Mouse (Mus musculus) forebrain, embryonic 13.5 days (tissue): ENCODE data around the gene Gm13043. TPM values are rescaled to one million over a fixed set of nuclear protein-coding genes. Genes with fewer than 3 reads are reported as not detected.
"Not testable (repeated sequence)": the region's sequence is repeated elsewhere in the genome, so short reads cannot be mapped to it uniquely, and the experiment has no call there.

Source experiments
- ATAC-seq: fragments of 200-750 bp; cut with Nextera tagmentation; 2 replicates; pipeline ENCODE4 v1.8.0; 2017
- H3K27ac ChIP-seq: fragments of 300-500 bp; sonication (generic); 2 replicates; pipeline ENCODE4 v1.5.1; 2015; ENCODE audit warnings: inconsistent platforms, mild to moderate bottlenecking, moderate library complexity
- H3K27me3 ChIP-seq: fragments of 300-500 bp; sonication (generic); 2 replicates; pipeline ENCODE4 v1.6.1; 2015; ENCODE audit warnings: mild to moderate bottlenecking, inconsistent platforms
- H3K36me3 ChIP-seq: fragments of 300-500 bp; sonication (generic); 2 replicates; pipeline ENCODE4 v1.6.1; 2015; ENCODE audit warnings: mild to moderate bottlenecking, inconsistent platforms; ENCODE audit not compliant: poor library complexity, severe bottlenecking
- H3K4me1 ChIP-seq: fragments of 300-500 bp; sonication (generic); 2 replicates; pipeline ENCODE4 v1.6.1; 2015; ENCODE audit warnings: inconsistent platforms
- H3K4me2 ChIP-seq: fragments of 300-500 bp; sonication (generic); 2 replicates; pipeline ENCODE4 v1.6.1; 2015; ENCODE audit warnings: inconsistent platforms, mild to moderate bottlenecking, moderate library complexity
- H3K4me3 ChIP-seq: fragments of 300-500 bp; sonication (generic); 2 replicates; pipeline ENCODE4 v1.5.1; 2015; ENCODE audit warnings: mild to moderate bottlenecking, inconsistent platforms
- H3K9ac ChIP-seq: fragments of 300-500 bp; sonication (generic); 2 replicates; pipeline ENCODE4 v1.6.1; 2015; ENCODE audit warnings: mild to moderate bottlenecking, inconsistent platforms
- H3K9me3 ChIP-seq: fragments of 300-500 bp; sonication (generic); replicated peaks from 2 replicates; pipeline ENCODE4 v1.6.1; 2016; ENCODE audit warnings: inconsistent platforms
- WGBS: fragments of 180-500 bp; shearing (Covaris S2); methylation state at CpG from one replicate; pipeline ENCODE4 v1.1.7; 2015; 5-methylcytosine and 5-hydroxymethylcytosine counted together
- polyA plus RNA-seq: library from polyadenylated mRNA; unstranded; fragments of >200 nt; fragmentation: Nextera tagmentation; extraction: Ambion mirVana; gene quantifications from 2 replicates; pipeline ENCODE4 v1.2.1, GENCODE M21; 2015

The Gm13043 gene
- polyA plus RNA-seq, result not detected in 2 replicates

- no peak within 1 kb of the TSS for H3K4me3 ChIP-seq
- H3K27ac ChIP-seq, result no peak within 1 kb of the TSS
- no peaks in the 10 kb centered on the region for H3K4me1 ChIP-seq
- H3K4me2 ChIP-seq, result no peak within 1 kb of the TSS
- H3K36me3 ChIP-seq, result no peaks in the 10 kb centered on the region
- WGBS, result 96% methylated on average over 3 of the region's 3 CpGs
- no peak within 1 kb of the TSS for H3K9ac ChIP-seq
- H3K27me3 ChIP-seq, result no peaks in the 10 kb centered on the region
- peaks cover 3% of the 10 kb centered on the region; the same call in 1 of the 2 replicates for H3K9me3 ChIP-seq
- no peak for ATAC-seq
Measured at GRCm38 (mm10) chr4:143511043-143511442, at the start of gene Gm13043. Gene Gm13043 (plus strand): TSS chr4:143511343.

DNA sequence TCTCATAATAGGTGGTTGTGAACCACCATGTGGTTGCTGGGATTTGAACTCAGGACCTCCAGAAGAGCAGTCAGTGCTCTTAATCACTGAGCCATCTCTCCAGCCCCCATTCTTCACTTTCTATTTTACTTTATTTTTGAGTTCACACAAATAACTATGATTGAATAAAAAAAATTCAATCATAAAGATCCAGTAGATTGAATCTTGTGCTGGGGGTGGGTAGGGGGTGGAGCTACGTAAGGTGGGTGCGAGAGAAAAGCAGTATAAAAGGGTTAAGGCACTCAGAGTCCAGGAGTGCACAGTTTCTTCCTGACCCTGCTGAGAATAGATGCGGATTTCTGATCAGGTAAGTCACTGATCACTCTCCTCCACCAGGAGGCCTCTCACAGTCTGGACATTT lies 24.5 kb downstream of the Gm13043 start, which contains the start of gene Gm13040:
Gene Gm13040 (plus strand): TSS at position 301 of the 400 bp plus-strand sequence.
- no CpG with 5 or more reads among the region's 3 CpGs for WGBS
- H3K27me3 ChIP-seq, ATAC-seq: not testable (repeated sequence)

DNA sequence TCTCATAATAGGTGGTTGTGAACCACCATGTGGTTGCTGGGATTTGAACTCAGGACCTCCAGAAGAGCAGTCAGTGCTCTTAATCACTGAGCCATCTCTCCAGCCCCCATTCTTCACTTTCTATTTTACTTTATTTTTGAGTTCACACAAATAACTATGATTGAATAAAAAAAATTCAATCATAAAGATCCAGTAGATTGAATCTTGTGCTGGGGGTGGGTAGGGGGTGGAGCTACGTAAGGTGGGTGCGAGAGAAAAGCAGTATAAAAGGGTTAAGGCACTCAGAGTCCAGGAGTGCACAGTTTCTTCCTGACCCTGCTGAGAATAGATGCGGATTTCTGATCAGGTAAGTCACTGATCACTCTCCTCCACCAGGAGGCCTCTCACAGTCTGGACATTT lies 40.3 kb downstream of the Gm13043 start, which contains the start of the genes BC080695 and Gm13057:
Gene BC080695 (plus strand): TSS at position 301 of the 400 bp plus-strand sequence.
Gene Gm13057 (plus strand): TSS at position 310 of the 400 bp plus-strand sequence.
- H3K9me3 ChIP-seq, H3K27ac ChIP-seq, H3K27me3 ChIP-seq, ATAC-seq, H3K9ac ChIP-seq, H3K36me3 ChIP-seq, H3K4me3 ChIP-seq, H3K4me2 ChIP-seq, H3K4me1 ChIP-seq: not testable (repeated sequence)
- WGBS, result no CpG with 5 or more reads among the region's 3 CpGs

More for the DNA sequence above, 24.5 kb downstream of the Gm13043 start, which contains the start of gene Gm13040:
- H3K4me2 ChIP-seq, H3K4me3 ChIP-seq, H3K4me1 ChIP-seq, H3K36me3 ChIP-seq, H3K9ac ChIP-seq, H3K27ac ChIP-seq, H3K9me3 ChIP-seq: not testable (repeated sequence)

Other genes starting within 250 kb of the Gm13043 start
- 59.6 and 62.2 TPM in 2 replicates for gene Pdpn, start 211.8 kb upstream of the Gm13043 start, polyA plus RNA-seq
- gene Lrrc38, start 161.6 kb upstream of the Gm13043 start, polyA plus RNA-seq, result not detected in 2 replicates
- not detected in 2 replicates for gene Pramel1, start 116.9 kb upstream of the Gm13043 start, polyA plus RNA-seq
- gene Pramef8, start 98.9 kb upstream of the Gm13043 start, polyA plus RNA-seq, result 24.3 and 24.4 TPM in 2 replicates
- gene Oog4, start 61.0 kb upstream of the Gm13043 start, polyA plus RNA-seq, result not detected in 2 replicates
- not detected in 2 replicates for gene Gm13040, start 24.6 kb downstream of the Gm13043 start, polyA plus RNA-seq
- gene BC080695, start 40.4 kb downstream of the Gm13043 start, polyA plus RNA-seq, result not detected in 2 replicates
- gene Gm13057, start 40.4 kb downstream of the Gm13043 start, polyA plus RNA-seq, result not detected in 2 replicates
- gene Gm13083, start 103.7 kb downstream of the Gm13043 start, polyA plus RNA-seq, result not detected in 2 replicates
- not detected in 2 replicates for gene Gm13088, start 145.9 kb downstream of the Gm13043 start, polyA plus RNA-seq
- not detected in 2 replicates for gene Gm13089, start 191.4 kb downstream of the Gm13043 start, polyA plus RNA-seq
- not detected in 2 replicates for gene Gm13078, start 208.1 kb downstream of the Gm13043 start, polyA plus RNA-seq